Mouse (Mus musculus): ENCODE measurements around the gene Rnf13.
A peak's percentile ranks its signal among the peaks of the same experiment; 100 is the strongest.

Gene Rnf13

DNA sequence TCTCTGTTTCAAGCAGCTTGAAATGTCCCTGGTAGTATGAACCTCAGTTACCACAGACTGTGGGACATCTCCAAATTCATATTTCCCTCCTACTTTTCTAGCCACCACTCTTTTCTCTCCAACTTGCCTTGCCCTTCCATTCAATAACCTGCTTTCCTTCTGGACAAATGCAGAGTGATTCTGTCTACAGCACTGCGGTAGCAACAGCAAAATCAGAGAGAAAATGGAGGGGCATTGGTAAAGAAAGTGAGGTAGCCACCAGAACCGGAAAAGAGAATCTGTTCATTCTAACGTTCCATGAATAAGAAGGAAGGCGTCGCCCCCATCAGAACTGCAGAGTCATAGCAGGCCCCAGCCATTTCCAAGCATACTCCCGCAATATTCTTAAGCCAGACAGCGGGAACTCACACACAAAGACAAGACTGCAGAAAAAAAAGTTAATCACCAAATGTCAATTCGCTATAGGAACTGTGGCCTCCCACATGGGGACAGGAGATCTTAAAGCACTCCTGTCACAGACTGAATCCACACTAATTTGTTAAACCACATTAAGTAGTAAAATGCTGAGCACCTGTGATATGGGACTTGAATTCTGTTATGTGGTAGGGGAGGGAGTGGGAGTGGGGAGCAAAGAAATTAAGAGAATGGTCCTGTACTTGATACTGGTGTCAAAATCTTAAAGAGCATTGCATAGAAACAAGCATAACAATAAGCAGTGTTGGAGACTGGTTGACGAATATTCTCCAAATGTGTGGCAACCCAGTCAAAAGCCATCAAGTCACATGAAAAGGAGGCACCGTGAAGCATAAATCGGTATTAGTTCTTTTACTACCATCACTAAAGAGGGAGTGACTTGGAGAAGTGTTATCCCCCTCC is 110.2 kb downstream of the Rnf13 start:
- DNase-seq: peak in 1 of 2 experiments; percentile 8

DNA sequence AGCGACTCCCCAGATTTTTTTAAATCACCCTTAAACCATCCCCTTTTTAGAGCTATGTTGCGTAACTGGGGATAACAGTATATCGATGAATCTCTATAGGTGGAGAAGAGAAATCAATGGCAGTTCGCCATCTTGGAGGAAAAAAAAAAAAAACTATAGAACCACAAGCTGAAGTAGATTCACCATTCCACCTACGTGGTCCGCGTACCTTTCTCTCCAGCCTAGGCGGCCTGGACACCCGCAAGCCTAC is 110.7 kb downstream of the Rnf13 start:
- DNase-seq: no peak

DNA sequence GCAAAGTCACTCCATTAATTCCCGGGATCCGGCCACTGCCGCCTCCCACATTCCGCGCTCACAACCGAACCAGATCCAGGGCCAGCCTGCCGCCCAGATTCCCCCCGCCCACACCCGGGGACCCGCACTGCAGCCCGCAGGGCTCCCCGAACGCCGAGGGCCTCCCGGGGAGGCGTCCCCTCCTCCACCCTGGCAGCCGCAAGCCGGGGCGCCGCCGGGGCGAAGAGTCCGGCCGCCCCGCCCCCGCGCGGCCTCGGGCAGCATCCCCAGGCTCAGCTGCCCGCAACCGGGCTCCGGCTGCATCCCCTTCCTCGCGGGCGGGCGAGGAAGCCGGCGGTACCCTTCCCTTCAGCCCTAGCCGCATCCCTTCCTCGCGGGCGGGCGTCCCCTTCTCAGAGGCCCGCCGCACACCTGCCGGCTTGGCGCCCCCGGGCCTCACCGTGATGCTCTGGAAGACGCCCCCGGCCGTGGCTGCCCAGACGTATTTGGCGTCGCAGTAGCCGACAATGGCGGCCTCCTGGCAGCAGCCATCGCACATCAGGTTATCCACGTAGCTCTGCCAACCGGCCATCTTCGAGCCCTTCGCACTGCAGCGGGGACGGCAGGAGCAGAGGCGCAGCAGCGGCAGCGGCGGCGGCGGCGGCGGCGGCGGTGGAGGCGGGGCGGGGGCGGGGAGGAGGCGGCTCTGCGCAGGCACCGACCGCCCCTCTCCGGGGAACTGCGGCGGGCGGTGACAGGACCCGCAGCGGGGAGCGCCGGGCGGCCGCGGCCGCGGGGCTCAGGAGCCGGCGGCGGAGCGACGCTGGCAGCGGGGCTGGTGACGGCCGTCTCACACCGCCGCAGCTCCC is 111.3 kb downstream of the Rnf13 start:
- peak; percentile 39 to 40 for DNase-seq

DNA sequence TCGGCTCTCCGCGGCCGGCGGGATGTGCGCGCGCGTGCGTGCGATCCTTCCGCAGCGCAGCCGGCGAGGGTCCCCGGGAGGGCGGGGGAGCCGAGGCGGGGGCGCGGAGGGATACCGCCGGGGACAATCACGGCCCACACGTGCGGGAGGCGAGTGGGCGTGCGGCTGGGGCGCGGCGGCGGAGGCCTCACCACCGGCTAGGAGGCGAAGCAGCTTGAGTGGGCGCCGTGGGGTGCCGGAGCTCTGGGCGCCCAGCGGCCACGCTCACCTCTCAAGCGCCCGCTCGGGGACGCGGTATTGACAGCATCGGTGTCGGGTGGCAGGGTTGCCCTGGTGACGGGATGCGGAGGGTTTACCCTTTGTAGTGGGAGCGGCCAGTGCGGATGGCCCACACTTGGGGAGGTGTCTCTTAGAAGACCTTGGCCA is 111.9 kb downstream of the Rnf13 start, which contains the start of gene Pfn2:
Gene Pfn2, minus strand, starts transcription at position 320 of the 426 bp plus-strand sequence.
- peak; percentile 45 to 50 for DNase-seq

DNA sequence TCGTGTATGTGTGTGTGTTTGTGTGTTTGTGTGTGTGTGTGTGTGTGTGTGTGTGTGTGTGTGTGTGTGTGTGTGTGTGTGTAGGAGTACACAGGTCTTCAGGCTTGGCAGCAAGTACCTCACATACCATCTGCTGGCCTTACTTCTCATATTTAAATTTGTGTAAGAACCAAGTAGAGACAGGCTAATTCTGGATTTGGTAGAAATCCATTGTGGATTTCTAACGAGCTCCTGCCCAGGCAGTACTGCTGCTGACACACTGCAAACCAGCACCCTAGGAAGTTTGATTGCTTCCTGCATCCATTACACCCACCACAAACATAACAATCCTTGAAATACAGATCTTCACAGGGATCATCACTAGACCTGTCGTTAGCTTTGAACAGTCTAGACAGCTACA is 147.1 kb downstream of the Rnf13 start:
- DNase-seq: no peak

Measured in lung, adult 18-20 months (tissue).